In genomic region chr12:8320084-8320713, GRCm38 (mm10) we compare ENCODE assay signal across 9 mouse cellular contexts. TPM values are rescaled to one million over a fixed set of nuclear protein-coding genes. Genes with fewer than 3 reads are reported as not detected.
DNase-seq lines count a peak whose midpoint lies in the region; ATAC-seq and TF ChIP-seq lines count a peak whose summit lies in the region.
"Had no signal": no experiment of that assay in that cellular context is flagged by ENCODE, and none has a peak within 500 bp of the region (broad histone marks: within the 10 kb centered on the region; RNA-seq: fewer than 3 reads in every experiment).

No protein-coding gene starts in this region.

- peak; percentile 92 for TF ChIP-seq CTCF in small intestine, adult 2 months (IDR thresholded peaks at IDR 0.05; ENCODE audit: extremely low read depth, insufficient read length, insufficient replicate concordance, low read depth, low read length)

- H3K9ac ChIP-seq in intestine, embryonic 15.5 days = no peak overlapping the region
- H3K9ac ChIP-seq in midbrain, embryonic 12.5 days (replicated peaks) = no peak overlapping the region

- peaks cover 18% of the 10 kb centered on the region; the same call in 1 of the 2 replicates for H3K36me3 ChIP-seq in intestine, embryonic 15.5 days
- H3K36me3 ChIP-seq in midbrain, embryonic 12.5 days = peaks cover 24% of the 10 kb centered on the region; the same call in 1 of the 2 replicates
- peaks cover 13% of the 10 kb centered on the region; the same call in 1 of the 2 replicates for H3K36me3 ChIP-seq in small intestine, adult 2 months (ENCODE audit: control insufficient read depth, insufficient read depth, low read length)

- no peak overlapping the region for H3K4me3 ChIP-seq in intestine, embryonic 15.5 days (replicated peaks)
- H3K4me3 ChIP-seq in midbrain, embryonic 12.5 days = no peak overlapping the region
- H3K4me3 ChIP-seq in small intestine, adult 2 months (ENCODE audit: low read depth, low read length) = no peak overlapping the region

- ATAC-seq in activated CD4-positive, CD25-positive, alpha-beta regulatory T cell, adult 4 months = peak; percentile 82
- peak; percentile 66 for ATAC-seq in intestine, embryonic 15.5 days
- ATAC-seq in midbrain, embryonic 12.5 days (ENCODE audit: low FRiP score, low read depth) = peak; percentile 50
- ATAC-seq in erythroid progenitor cell, adult 5-6 weeks (replicated peaks; ENCODE audit: low FRiP score, poor library complexity, severe bottlenecking) = no peak

- no peak for TF ChIP-seq POLR2A in small intestine, adult 2 months (IDR thresholded peaks at IDR 0.05; ENCODE audit: low read depth, low read length)

- H3K27ac ChIP-seq in intestine, embryonic 15.5 days = no peak overlapping the region
- no peak overlapping the region for H3K27ac ChIP-seq in midbrain, embryonic 12.5 days (replicated peaks)
- H3K27ac ChIP-seq in small intestine, adult 2 months (ENCODE audit: insufficient read depth, low read depth, low read length) = no peak overlapping the region
- H3K27ac ChIP-seq: macrophage had no signal

- 0 out of 2 replicates have a peak, but pooled peaks cover 4% of the 10 kb centered on the region for H3K4me1 ChIP-seq in intestine, embryonic 15.5 days (replicated peaks)
- H3K4me1 ChIP-seq in midbrain, embryonic 12.5 days = no peaks in the 10 kb centered on the region
- H3K4me1 ChIP-seq in small intestine, adult 2 months (ENCODE audit: control insufficient read depth, insufficient read depth, insufficient read length, low read length) = peaks cover 15% of the 10 kb centered on the region

- H3K9me3 ChIP-seq in intestine, embryonic 15.5 days = no peaks in the 10 kb centered on the region
- no peaks in the 10 kb centered on the region for H3K9me3 ChIP-seq in midbrain, embryonic 12.5 days

- WGBS in intestine, embryonic 15.5 days = 35% methylated on average over 5 of the region's 5 CpGs
- 44% methylated on average over 5 of the region's 5 CpGs for WGBS in midbrain, embryonic 12.5 days
- WGBS in small intestine, adult 2 months = 36% methylated on average over 5 of the region's 5 CpGs

- peak; percentile 92 to 94 for DNase-seq in cerebellum, postnatal 10 days
- peak; percentile 85 for DNase-seq in gastrocnemius, adult 18-20 months (ENCODE audit: low spot score)
- DNase-seq in left cerebral cortex, postnatal 25 days (ENCODE audit: low spot score in 2 of 2) = peak; percentile 84

- H3K27me3 ChIP-seq in intestine, embryonic 15.5 days (replicated peaks) = no peaks in the 10 kb centered on the region
- H3K27me3 ChIP-seq in midbrain, embryonic 12.5 days = no peaks in the 10 kb centered on the region
- no peaks in the 10 kb centered on the region for H3K27me3 ChIP-seq in small intestine, adult 2 months (ENCODE audit: control insufficient read depth, insufficient read depth, low read length)

- intact Hi-C loops in left cerebral cortex, postnatal 25 days (cut with DNase I) = no loop called here

- H3K4me2 ChIP-seq in intestine, embryonic 15.5 days (replicated peaks) = no peak overlapping the region
- no peak overlapping the region for H3K4me2 ChIP-seq in midbrain, embryonic 12.5 days (replicated peaks)

RNA-seq across cellular contexts. Expression of gene Hs1bp3, which starts 7.0 kb away (rescaled TPM):
- polyA plus RNA-seq in activated CD4-positive, CD25-positive, alpha-beta regulatory T cell, adult 4 months (2017; shearing (Covaris generic)) = 1 to 10 TPM; 3.3 TPM
- total RNA-seq in gastrocnemius, adult 18-20 months (2021) = 1 to 10 TPM; 6.8 to 7.0 TPM
- polyA plus RNA-seq in intestine, embryonic 15.5 days (2015; fragmentation: Nextera tagmentation; extraction: Ambion mirVana) = 21.4 and 23.4 TPM in 2 replicates
- total RNA-seq in left cerebral cortex, postnatal 25 days (2021) = 10 to 100 TPM; 14.3 to 15.6 TPM
- 11.3 and 11.4 TPM in 2 replicates for polyA plus RNA-seq in midbrain, embryonic 12.5 days (2016; fragmentation: Nextera tagmentation; extraction: Ambion mirVana)
- 6.1 and 15.2 TPM in 2 replicates for polyA plus RNA-seq in small intestine, adult 2 months (2012; rRNA removed)
- total RNA-seq in erythroid progenitor cell, adult 5-6 weeks (2015; ENCODE audit: low replicate concordance) = 2.1 and 2.9 TPM in 2 replicates
- total RNA-seq in erythroid progenitor cell, adult 5-6 weeks (2017; ENCODE audit: low replicate concordance) = 0.39 and 0.61 TPM in 2 replicates

RNA-seq across cellular contexts. Expression of gene Gdf7, which starts 18.4 kb away (rescaled TPM):
- not detected for polyA plus RNA-seq in activated CD4-positive, CD25-positive, alpha-beta regulatory T cell, adult 4 months (2017; shearing (Covaris generic))
- not detected for total RNA-seq in gastrocnemius, adult 18-20 months (2021)
- not detected in 2 replicates for polyA plus RNA-seq in intestine, embryonic 15.5 days (2015; fragmentation: Nextera tagmentation; extraction: Ambion mirVana)
- total RNA-seq in left cerebral cortex, postnatal 25 days (2021) = under 1 TPM; 0.71 to 0.85 TPM
- 0.74 and 1.2 TPM in 2 replicates for polyA plus RNA-seq in midbrain, embryonic 12.5 days (2016; fragmentation: Nextera tagmentation; extraction: Ambion mirVana)
- not detected in 2 replicates for polyA plus RNA-seq in small intestine, adult 2 months (2012; rRNA removed)
- total RNA-seq in erythroid progenitor cell, adult 5-6 weeks (2015; ENCODE audit: low replicate concordance) = not detected in 2 replicates
- not detected in 2 replicates for total RNA-seq in erythroid progenitor cell, adult 5-6 weeks (2017; ENCODE audit: low replicate concordance)
- polyA plus RNA-seq: macrophage had no signal
